Mouse (Mus musculus): ENCODE measurements around the gene Pip5kl1. TPM values are rescaled to one million over a fixed set of nuclear protein-coding genes. Genes with fewer than 3 reads are reported as not detected.

Gene Pip5kl1
- polyA plus RNA-seq, 1 experiment from 2014 or later: 0.94 TPM

- under 1% methylated on average over 38 of the region's 38 CpGs for WGBS
- Histone ChIP-seq H3K4me2 (replicated peaks) (peak within 1 kb of the TSS; percentile 76), H3K27me3 (peaks cover 9% of the 10 kb centered on the region; the same call in 1 of the 2 replicates), H3K9me3 (replicated peaks) (no peaks in the 10 kb centered on the region), H3K36me3 (0 out of 2 replicates have a peak, but pooled peaks cover 7% of the 10 kb centered on the region), H3K27ac (replicated peaks) (peak within 1 kb of the TSS; percentile 65), H3K4me3 (replicated peaks) (peak within 1 kb of the TSS; percentile 64), H3K4me1 (peaks cover 40% of the 10 kb centered on the region), H3K9ac (peak within 1 kb of the TSS; percentile 68)
- peak; percentile 92 for ATAC-seq (ENCODE audit: insufficient number of reproducible peaks, low FRiP score, low TSS enrichment, low read depth)
Observed at GRCm38 (mm10) chr2:32586871-32587351, 12.3 kb downstream of the Pip5kl1 start, which contains the start of gene St6galnac4. Gene St6galnac4 (plus strand): TSS chr2:32587095.

GRCm38 (mm10) chr2:32587731-32588321 lies 13.2 kb downstream of the Pip5kl1 start:
- Histone ChIP-seq H3K27ac (replicated peaks) (peak overlapping the region; percentile 65), H3K27me3 (peaks cover 4% of the 10 kb centered on the region; the same call in 1 of the 2 replicates)

GRCm38 (mm10) chr2:32589213-32589795 lies 14.7 kb downstream of the Pip5kl1 start:
- Histone ChIP-seq H3K4me1 (peaks cover 34% of the 10 kb centered on the region), H3K36me3 (peaks cover 18% of the 10 kb centered on the region), H3K27ac (replicated peaks) (no peak overlapping the region; the same call in 1 of the 2 replicates), H3K27me3 (no peaks in the 10 kb centered on the region), H3K9ac (no peak overlapping the region), H3K4me2 (replicated peaks) (no peak overlapping the region), H3K4me3 (replicated peaks) (no peak overlapping the region), H3K9me3 (replicated peaks) (no peaks in the 10 kb centered on the region)
- ATAC-seq (ENCODE audit: insufficient number of reproducible peaks, low FRiP score, low TSS enrichment, low read depth): no peak
- WGBS: 62% methylated on average over 11 of the region's 11 CpGs

More at GRCm38 (mm10) chr2:32587731-32588321, 13.2 kb downstream of the Pip5kl1 start:
- Histone ChIP-seq H3K9ac (peak overlapping the region; percentile 68), H3K4me3 (replicated peaks) (peak overlapping the region; percentile 64), H3K4me2 (replicated peaks) (peak overlapping the region; percentile 76), H3K4me1 (peaks cover 40% of the 10 kb centered on the region), H3K9me3 (replicated peaks) (no peaks in the 10 kb centered on the region), H3K36me3 (0 out of 2 replicates have a peak, but pooled peaks cover 7% of the 10 kb centered on the region)
- ATAC-seq (ENCODE audit: insufficient number of reproducible peaks, low FRiP score, low TSS enrichment, low read depth): no peak
- 25% methylated on average over 9 of the region's 9 CpGs for WGBS

GRCm38 (mm10) chr2:32590224-32590623 lies 15.6 kb downstream of the Pip5kl1 start:
- Histone ChIP-seq H3K27me3 (no peaks in the 10 kb centered on the region), H3K27ac (replicated peaks) (no peak overlapping the region), H3K4me3 (replicated peaks) (no peak overlapping the region), H3K9me3 (replicated peaks) (no peaks in the 10 kb centered on the region), H3K4me1 (peaks cover 34% of the 10 kb centered on the region), H3K9ac (no peak overlapping the region), H3K4me2 (replicated peaks) (no peak overlapping the region), H3K36me3 (peaks cover 26% of the 10 kb centered on the region)
- 78% methylated on average over 10 of the region's 10 CpGs for WGBS
- no peak for ATAC-seq (ENCODE audit: insufficient number of reproducible peaks, low FRiP score, low TSS enrichment, low read depth)

- Histone ChIP-seq H3K9ac (no peak overlapping the region), H3K27ac (replicated peaks) (no peak overlapping the region), H3K4me2 (replicated peaks) (no peak overlapping the region), H3K9me3 (replicated peaks) (no peaks in the 10 kb centered on the region), H3K4me3 (replicated peaks) (no peak overlapping the region), H3K36me3 (peaks cover 29% of the 10 kb centered on the region), H3K27me3 (no peaks in the 10 kb centered on the region), H3K4me1 (peaks cover 34% of the 10 kb centered on the region)
- 68% methylated on average over 6 of the region's 6 CpGs for WGBS
- ATAC-seq (ENCODE audit: insufficient number of reproducible peaks, low FRiP score, low TSS enrichment, low read depth): no peak
Observed at GRCm38 (mm10) chr2:32591249-32591648, 16.7 kb downstream of the Pip5kl1 start.

- WGBS: 90% methylated on average over 13 of the region's 13 CpGs
- no peak for ATAC-seq (ENCODE audit: insufficient number of reproducible peaks, low FRiP score, low TSS enrichment, low read depth)
- Histone ChIP-seq H3K36me3 (peaks cover 35% of the 10 kb centered on the region), H3K4me3 (replicated peaks) (no peak overlapping the region), H3K9me3 (replicated peaks) (no peaks in the 10 kb centered on the region), H3K27me3 (no peaks in the 10 kb centered on the region), H3K4me2 (replicated peaks) (no peak overlapping the region), H3K4me1 (peaks cover 6% of the 10 kb centered on the region), H3K27ac (replicated peaks) (no peak overlapping the region), H3K9ac (no peak overlapping the region)
Observed at GRCm38 (mm10) chr2:32596725-32597124, 22.1 kb downstream of the Pip5kl1 start.

GRCm38 (mm10) chr2:32597248-32597647 lies 22.7 kb downstream of the Pip5kl1 start:
- WGBS: 93% methylated on average over 5 of the region's 5 CpGs
- no peak overlapping the region for H3K9ac ChIP-seq

GRCm38 (mm10) chr2:32597699-32598098 lies 23.1 kb downstream of the Pip5kl1 start:
- WGBS: 89% methylated on average over 5 of the region's 5 CpGs
- Histone ChIP-seq H3K36me3 (peaks cover 35% of the 10 kb centered on the region), H3K9ac (no peak overlapping the region), H3K27ac (replicated peaks) (no peak overlapping the region), H3K4me2 (replicated peaks) (no peak overlapping the region), H3K4me3 (replicated peaks) (no peak overlapping the region), H3K27me3 (no peaks in the 10 kb centered on the region), H3K9me3 (replicated peaks) (no peaks in the 10 kb centered on the region), H3K4me1 (peaks cover 16% of the 10 kb centered on the region)
- ATAC-seq (ENCODE audit: insufficient number of reproducible peaks, low FRiP score, low TSS enrichment, low read depth): no peak

More at GRCm38 (mm10) chr2:32597248-32597647, 22.7 kb downstream of the Pip5kl1 start:
- no peak for ATAC-seq (ENCODE audit: insufficient number of reproducible peaks, low FRiP score, low TSS enrichment, low read depth)
- Histone ChIP-seq H3K4me1 (peaks cover 12% of the 10 kb centered on the region), H3K27me3 (no peaks in the 10 kb centered on the region), H3K4me3 (replicated peaks) (no peak overlapping the region), H3K36me3 (peaks cover 35% of the 10 kb centered on the region), H3K9me3 (replicated peaks) (no peaks in the 10 kb centered on the region), H3K4me2 (replicated peaks) (no peak overlapping the region), H3K27ac (replicated peaks) (no peak overlapping the region)

- ATAC-seq (ENCODE audit: insufficient number of reproducible peaks, low FRiP score, low TSS enrichment, low read depth): no peak
- 86% methylated on average over 8 of the region's 8 CpGs for WGBS
- peaks cover 32% of the 10 kb centered on the region for H3K36me3 ChIP-seq
Observed at GRCm38 (mm10) chr2:32598506-32598905, 23.9 kb downstream of the Pip5kl1 start.

GRCm38 (mm10) chr2:32599409-32599808 lies 24.8 kb downstream of the Pip5kl1 start, which contains the start of gene St6galnac6:
Gene St6galnac6 (plus strand): TSS chr2:32599709.
- ATAC-seq (ENCODE audit: insufficient number of reproducible peaks, low FRiP score, low TSS enrichment, low read depth): no peak
- Histone ChIP-seq H3K9me3 (replicated peaks) (no peaks in the 10 kb centered on the region), H3K27ac (replicated peaks) (no peak within 1 kb of the TSS), H3K4me3 (replicated peaks) (no peak within 1 kb of the TSS), H3K4me2 (replicated peaks) (no peak within 1 kb of the TSS), H3K36me3 (peaks cover 23% of the 10 kb centered on the region), H3K9ac (no peak within 1 kb of the TSS), H3K4me1 (peaks cover 16% of the 10 kb centered on the region), H3K27me3 (no peaks in the 10 kb centered on the region)
- WGBS: 93% methylated on average over 3 of the region's 3 CpGs

More at GRCm38 (mm10) chr2:32598506-32598905, 23.9 kb downstream of the Pip5kl1 start:
- Histone ChIP-seq H3K9ac (no peak overlapping the region), H3K4me3 (replicated peaks) (no peak overlapping the region), H3K4me1 (peaks cover 16% of the 10 kb centered on the region), H3K9me3 (replicated peaks) (no peaks in the 10 kb centered on the region), H3K27ac (replicated peaks) (no peak overlapping the region), H3K4me2 (replicated peaks) (no peak overlapping the region), H3K27me3 (no peaks in the 10 kb centered on the region)

- H3K9me3 ChIP-seq (replicated peaks): no peaks in the 10 kb centered on the region
- H3K36me3 ChIP-seq: peaks cover 11% of the 10 kb centered on the region
- no peak overlapping the region for H3K9ac ChIP-seq
- no peak overlapping the region for H3K4me3 ChIP-seq (replicated peaks)
- H3K27ac ChIP-seq (replicated peaks): peak overlapping the region; percentile 76; the same call in 1 of the 2 replicates
- ATAC-seq (ENCODE audit: insufficient number of reproducible peaks, low FRiP score, low TSS enrichment, low read depth): 0 out of 2 replicates have a peak, but pooled peaks have one; percentile 7
- 24% methylated on average over 8 of the region's 8 CpGs for WGBS
- H3K4me1 ChIP-seq: peaks cover 16% of the 10 kb centered on the region
- H3K4me2 ChIP-seq (replicated peaks): no peak overlapping the region
- no peaks in the 10 kb centered on the region for H3K27me3 ChIP-seq
Observed at GRCm38 (mm10) chr2:32601417-32602065, 26.9 kb downstream of the Pip5kl1 start.

All from embryonic facial prominence, embryonic 15.5 days (tissue).